Mouse (Mus musculus): ENCODE data around the gene D330020A13Rik. TPM values are rescaled to one million over a fixed set of nuclear protein-coding genes. Genes with fewer than 3 reads are reported as not detected.

D330020A13Rik gene
- 0.16 and 0.25 TPM in 2 replicates for polyA plus RNA-seq (2015; fragmentation: Nextera tagmentation; extraction: Ambion mirVana)

DNA sequence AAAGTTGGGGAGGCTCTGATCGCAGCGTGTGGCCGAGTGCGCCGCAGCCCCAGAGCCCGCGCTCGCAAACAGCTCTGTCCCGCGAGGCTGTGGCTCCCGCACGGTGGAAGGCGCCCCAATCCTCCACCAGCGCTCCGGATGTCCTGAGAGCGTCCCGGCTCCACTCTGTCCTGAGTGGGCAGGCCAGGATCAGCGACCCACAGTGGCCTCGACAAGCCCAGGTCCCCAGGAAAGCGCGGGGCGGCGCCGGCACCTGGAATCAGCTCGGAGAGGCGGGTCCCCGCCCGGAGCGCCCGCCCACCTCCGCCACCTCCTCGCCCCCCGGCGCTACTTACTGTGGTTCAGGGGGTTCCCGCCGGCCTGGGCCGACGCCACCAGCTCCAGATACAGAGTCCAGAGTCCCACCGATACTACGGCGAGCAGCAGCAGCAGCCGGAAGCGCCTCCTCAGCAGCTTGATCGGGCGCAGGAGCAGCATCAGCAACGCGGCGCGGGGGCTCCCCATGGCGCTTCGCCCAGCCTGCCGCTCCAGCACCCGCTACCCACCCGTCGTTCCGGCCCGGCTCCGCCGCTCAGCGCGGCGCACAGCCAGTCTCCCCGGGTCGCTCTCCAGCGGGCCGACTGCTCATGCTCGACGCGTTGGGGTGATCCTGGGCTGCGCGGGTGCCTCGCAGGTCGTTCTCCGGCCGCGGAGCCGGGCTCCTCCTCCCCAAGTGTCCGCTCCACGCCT lies at the start of gene D330020A13Rik, which contains the start of gene B4galnt3:
Gene D330020A13Rik, plus strand, starts transcription at position 309 of the 729 bp plus-strand sequence.
Gene B4galnt3, minus strand, starts transcription at position 504 of the 729 bp plus-strand sequence.
- under 1% methylated on average over 77 of the region's 79 CpGs for WGBS
- H3K4me2 ChIP-seq = peak within 1 kb of the TSS; percentile 99

DNA sequence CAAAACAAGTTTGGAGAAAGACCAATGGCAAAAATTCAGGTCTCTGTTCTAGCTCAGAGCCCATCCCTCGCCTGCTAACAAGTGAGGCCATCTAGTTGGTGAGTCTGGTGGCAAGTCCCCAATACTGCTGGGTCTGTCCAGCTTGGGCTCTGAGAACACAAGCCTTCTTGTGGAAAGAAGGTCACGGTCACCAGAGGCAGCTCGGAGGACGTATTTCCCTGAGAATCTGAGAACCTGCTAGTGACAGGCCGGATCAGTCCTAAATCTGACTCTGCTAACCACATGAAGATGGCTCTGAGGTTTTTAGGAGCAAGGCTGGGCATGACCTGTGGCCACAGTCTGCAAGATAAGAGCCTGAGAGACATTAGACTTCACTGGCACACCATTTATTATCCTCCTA lies 47.5 kb upstream of the D330020A13Rik start:
- H3K4me2 ChIP-seq = no peak overlapping the region
- no peaks in the 10 kb centered on the region for H3K27me3 ChIP-seq
- no peaks in the 10 kb centered on the region for H3K9me3 ChIP-seq
- H3K4me1 ChIP-seq = no peaks in the 10 kb centered on the region
- H3K36me3 ChIP-seq = no peaks in the 10 kb centered on the region
- no peak overlapping the region for H3K4me3 ChIP-seq
- 69% methylated on average over 5 of the region's 5 CpGs for WGBS
- ATAC-seq (ENCODE audit: borderline replicate concordance, extremely low read depth, low FRiP score, low TSS enrichment) = no peak
- H3K27ac ChIP-seq = no peak overlapping the region
- H3K9ac ChIP-seq = no peak overlapping the region

More for the DNA sequence above, at the start of gene D330020A13Rik, which contains the start of gene B4galnt3:
- Histone ChIP-seq H3K4me3 (peak within 1 kb of the TSS; percentile 63), H3K4me1 (peaks cover 7% of the 10 kb centered on the region), H3K9me3 (no peaks in the 10 kb centered on the region), H3K9ac (peak within 1 kb of the TSS; percentile 47), H3K36me3 (no peaks in the 10 kb centered on the region), H3K27me3 (peaks cover 31% of the 10 kb centered on the region), H3K27ac (peak within 1 kb of the TSS; percentile 15; the same call in 1 of the 2 replicates)
- ATAC-seq (ENCODE audit: borderline replicate concordance, extremely low read depth, low FRiP score, low TSS enrichment) = peak; percentile 76

- H3K9me3 ChIP-seq = no peaks in the 10 kb centered on the region
- ATAC-seq (ENCODE audit: borderline replicate concordance, extremely low read depth, low FRiP score, low TSS enrichment) = no peak
- H3K4me2 ChIP-seq = no peak overlapping the region
- 73% methylated on average over 5 of the region's 5 CpGs for WGBS
- no peaks in the 10 kb centered on the region for H3K36me3 ChIP-seq
- H3K27me3 ChIP-seq = no peaks in the 10 kb centered on the region
- no peaks in the 10 kb centered on the region for H3K4me1 ChIP-seq
- H3K4me3 ChIP-seq = no peak overlapping the region
- H3K27ac ChIP-seq = no peak overlapping the region
- H3K9ac ChIP-seq = no peak overlapping the region
Observed at GRCm38 (mm10) chr6:120249831-120250230, 44.3 kb upstream of the D330020A13Rik start.

- Histone ChIP-seq H3K4me1 (no peaks in the 10 kb centered on the region), H3K9me3 (no peaks in the 10 kb centered on the region), H3K4me2 (no peak overlapping the region), H3K4me3 (no peak overlapping the region), H3K9ac (no peak overlapping the region), H3K27ac (no peak overlapping the region), H3K27me3 (no peaks in the 10 kb centered on the region), H3K36me3 (no peaks in the 10 kb centered on the region)
- WGBS = 82% methylated on average over 7 of the region's 7 CpGs
- no peak for ATAC-seq (ENCODE audit: borderline replicate concordance, extremely low read depth, low FRiP score, low TSS enrichment)
Observed at GRCm38 (mm10) chr6:120251010-120251409, 43.2 kb upstream of the D330020A13Rik start.

- no peaks in the 10 kb centered on the region for H3K36me3 ChIP-seq
- H3K27ac ChIP-seq = no peak overlapping the region
- no peaks in the 10 kb centered on the region for H3K4me1 ChIP-seq
- no peaks in the 10 kb centered on the region for H3K27me3 ChIP-seq
- H3K4me2 ChIP-seq = no peak overlapping the region
- WGBS = 88% methylated on average over 2 of the region's 2 CpGs
- no peaks in the 10 kb centered on the region for H3K9me3 ChIP-seq
- no peak overlapping the region for H3K9ac ChIP-seq
- no peak overlapping the region for H3K4me3 ChIP-seq
- no peak for ATAC-seq (ENCODE audit: borderline replicate concordance, extremely low read depth, low FRiP score, low TSS enrichment)
Observed at GRCm38 (mm10) chr6:120252741-120253140, 41.4 kb upstream of the D330020A13Rik start.

- H3K27me3 ChIP-seq = no peaks in the 10 kb centered on the region
- 58% methylated on average over 4 of the region's 4 CpGs for WGBS
- no peak for ATAC-seq (ENCODE audit: borderline replicate concordance, extremely low read depth, low FRiP score, low TSS enrichment)
- H3K4me1 ChIP-seq = no peaks in the 10 kb centered on the region
- H3K36me3 ChIP-seq = no peaks in the 10 kb centered on the region
- no peaks in the 10 kb centered on the region for H3K9me3 ChIP-seq
- no peak overlapping the region for H3K4me2 ChIP-seq
- no peak overlapping the region for H3K4me3 ChIP-seq
- no peak overlapping the region for H3K27ac ChIP-seq
- H3K9ac ChIP-seq = no peak overlapping the region
Observed at GRCm38 (mm10) chr6:120254640-120255039, 39.5 kb upstream of the D330020A13Rik start.

- H3K36me3 ChIP-seq = no peaks in the 10 kb centered on the region
- H3K9me3 ChIP-seq = no peaks in the 10 kb centered on the region
- H3K4me1 ChIP-seq = no peaks in the 10 kb centered on the region
- no peak overlapping the region for H3K27ac ChIP-seq
- H3K4me2 ChIP-seq = no peak overlapping the region
- no peak overlapping the region for H3K9ac ChIP-seq
- no peak for ATAC-seq (ENCODE audit: borderline replicate concordance, extremely low read depth, low FRiP score, low TSS enrichment)
- H3K4me3 ChIP-seq = no peak overlapping the region
- WGBS = 42% methylated on average over 4 of the region's 4 CpGs
- H3K27me3 ChIP-seq = no peaks in the 10 kb centered on the region
Observed at GRCm38 (mm10) chr6:120255144-120255543, 39.0 kb upstream of the D330020A13Rik start.

DNA sequence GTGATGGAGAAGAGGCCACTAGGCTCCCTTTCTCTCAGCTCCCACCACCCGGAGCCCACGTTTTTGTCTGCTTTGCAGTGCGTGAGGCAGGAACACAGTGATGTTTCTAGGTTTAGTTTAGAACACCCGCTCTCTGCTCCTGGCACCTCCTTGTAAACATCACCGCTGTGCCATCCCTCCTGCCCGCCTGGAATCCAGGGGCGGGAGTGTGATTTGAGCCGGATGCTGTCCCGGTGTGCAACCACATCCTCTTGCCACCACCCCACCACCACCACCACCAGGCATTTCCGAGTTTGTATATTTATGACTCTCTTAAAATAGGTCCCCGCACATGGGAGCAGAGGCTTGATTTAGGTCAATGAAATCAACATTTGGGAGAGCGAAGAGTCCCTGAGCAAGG lies 38.5 kb upstream of the D330020A13Rik start:
- Histone ChIP-seq H3K27ac (no peak overlapping the region), H3K9me3 (no peaks in the 10 kb centered on the region), H3K4me1 (no peaks in the 10 kb centered on the region), H3K36me3 (no peaks in the 10 kb centered on the region), H3K4me2 (no peak overlapping the region), H3K4me3 (no peak overlapping the region), H3K27me3 (no peaks in the 10 kb centered on the region), H3K9ac (no peak overlapping the region)
- 68% methylated on average over 12 of the region's 12 CpGs for WGBS
- no peak for ATAC-seq (ENCODE audit: borderline replicate concordance, extremely low read depth, low FRiP score, low TSS enrichment)

DNA sequence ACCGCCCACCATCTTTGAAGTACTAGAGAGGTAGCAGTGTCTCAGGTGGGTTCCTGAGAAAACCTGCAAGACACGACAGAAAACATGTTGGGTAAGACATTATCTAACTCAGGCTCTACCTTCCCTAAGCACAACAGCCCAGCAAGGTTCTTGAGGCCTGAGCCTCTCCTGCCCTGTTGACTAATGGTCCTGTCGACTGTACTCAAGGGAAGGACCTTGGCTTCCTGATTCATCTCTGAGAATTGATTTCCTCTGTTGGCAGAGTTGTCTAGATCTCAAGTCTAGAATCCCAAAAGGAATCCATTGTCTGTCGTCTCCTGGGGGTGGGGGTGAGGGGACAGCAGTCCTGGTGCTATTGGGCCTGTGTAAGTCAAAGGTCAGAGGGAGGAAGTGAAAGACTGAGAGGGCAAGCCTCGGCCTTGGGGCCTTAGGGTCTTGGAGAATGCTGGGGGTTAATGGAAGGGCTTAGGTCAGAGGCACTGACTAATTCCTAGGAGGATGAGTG lies 37.7 kb upstream of the D330020A13Rik start:
- Histone ChIP-seq H3K9ac (no peak overlapping the region), H3K4me3 (no peak overlapping the region), H3K36me3 (no peaks in the 10 kb centered on the region), H3K9me3 (no peaks in the 10 kb centered on the region), H3K27me3 (no peaks in the 10 kb centered on the region), H3K4me2 (no peak overlapping the region), H3K27ac (no peak overlapping the region), H3K4me1 (no peaks in the 10 kb centered on the region)
- ATAC-seq (ENCODE audit: borderline replicate concordance, extremely low read depth, low FRiP score, low TSS enrichment) = no peak
- WGBS = 64% methylated on average over 5 of the region's 5 CpGs

- ATAC-seq (ENCODE audit: borderline replicate concordance, extremely low read depth, low FRiP score, low TSS enrichment) = no peak
- H3K27ac ChIP-seq = no peak overlapping the region
- WGBS = 38% methylated on average over 9 of the region's 9 CpGs
- no peak overlapping the region for H3K4me2 ChIP-seq
- no peak overlapping the region for H3K9ac ChIP-seq
- no peak overlapping the region for H3K4me3 ChIP-seq
- no peaks in the 10 kb centered on the region for H3K4me1 ChIP-seq
- H3K9me3 ChIP-seq = no peaks in the 10 kb centered on the region
- H3K36me3 ChIP-seq = no peaks in the 10 kb centered on the region
- no peaks in the 10 kb centered on the region for H3K27me3 ChIP-seq
Observed at GRCm38 (mm10) chr6:120259481-120259880, 34.7 kb upstream of the D330020A13Rik start.

DNA sequence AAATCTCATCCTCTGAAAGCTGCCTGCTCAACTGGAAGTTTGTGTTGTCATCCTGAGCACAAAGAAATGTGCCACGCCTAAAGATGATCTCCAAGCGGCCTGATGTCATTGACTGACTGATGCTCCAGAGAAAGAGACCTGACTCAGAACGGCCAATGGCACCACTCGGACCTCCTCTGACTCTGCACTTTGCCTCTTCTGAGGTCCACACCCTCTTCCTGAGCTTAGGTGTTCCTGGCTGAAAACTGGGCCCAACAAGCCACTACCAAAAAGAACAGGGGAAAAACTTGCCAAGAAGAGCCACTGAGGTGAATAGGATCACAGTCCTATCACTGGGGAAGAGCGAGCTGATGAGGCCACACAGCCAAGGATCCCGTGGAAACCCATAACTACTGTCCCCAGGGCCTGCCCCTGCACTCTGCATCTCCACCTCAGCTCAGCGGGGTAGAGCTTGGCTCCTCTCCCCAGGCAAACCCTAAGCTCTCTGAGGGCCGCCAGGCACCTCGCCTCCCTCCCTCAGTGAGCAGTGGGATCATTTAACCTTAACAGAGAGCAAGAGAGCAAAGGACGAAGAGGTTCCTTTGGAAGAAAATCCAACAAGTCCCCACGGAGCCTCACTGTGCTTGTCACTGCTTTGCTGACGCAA lies 31.2 kb upstream of the D330020A13Rik start:
- Histone ChIP-seq H3K4me1 (no peaks in the 10 kb centered on the region), H3K27ac (no peak overlapping the region), H3K27me3 (no peaks in the 10 kb centered on the region), H3K36me3 (no peaks in the 10 kb centered on the region), H3K9me3 (no peaks in the 10 kb centered on the region), H3K4me2 (no peak overlapping the region), H3K9ac (no peak overlapping the region), H3K4me3 (no peak overlapping the region)
- ATAC-seq (ENCODE audit: borderline replicate concordance, extremely low read depth, low FRiP score, low TSS enrichment) = no peak
- 64% methylated on average over 12 of the region's 12 CpGs for WGBS

DNA sequence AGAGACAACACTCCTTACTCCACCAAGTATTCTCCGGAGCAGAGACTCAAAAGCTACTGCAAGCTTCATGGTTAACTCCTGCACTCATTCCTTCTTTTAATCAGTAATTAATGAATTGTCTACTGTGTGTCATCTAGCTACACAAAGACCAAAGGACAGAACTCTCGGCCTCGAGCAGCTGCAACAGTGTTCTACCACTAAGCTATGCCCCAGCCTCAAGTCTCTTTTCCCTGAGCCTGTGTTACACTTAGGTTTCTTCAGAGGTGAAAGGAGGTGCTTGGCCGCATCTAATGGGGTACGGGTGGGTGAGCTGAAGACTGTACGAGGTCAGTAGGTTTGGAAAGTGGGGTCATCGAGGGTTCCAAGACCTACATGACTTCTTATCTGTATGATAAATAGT lies 30.6 kb upstream of the D330020A13Rik start:
- no peak overlapping the region for H3K27ac ChIP-seq
- no peak for ATAC-seq (ENCODE audit: borderline replicate concordance, extremely low read depth, low FRiP score, low TSS enrichment)
- 51% methylated on average over 7 of the region's 7 CpGs for WGBS

More for the DNA sequence above, 30.6 kb upstream of the D330020A13Rik start:
- no peak overlapping the region for H3K9ac ChIP-seq
- H3K9me3 ChIP-seq = no peaks in the 10 kb centered on the region
- H3K4me1 ChIP-seq = no peaks in the 10 kb centered on the region
- no peaks in the 10 kb centered on the region for H3K36me3 ChIP-seq
- H3K27me3 ChIP-seq = no peaks in the 10 kb centered on the region
- H3K4me3 ChIP-seq = no peak overlapping the region
- no peak overlapping the region for H3K4me2 ChIP-seq

All from lung, embryonic 15.5 days (tissue).